Mouse (Mus musculus) embryonic facial prominence, embryonic 11.5 days (tissue): ENCODE results near the gene Rnaseh2b. TPM values are rescaled to one million over a fixed set of nuclear protein-coding genes. Genes with fewer than 3 reads are reported as not detected.
A peak's percentile ranks its signal among the peaks of the same experiment; 100 is the strongest.

ENCODE experiments used
- ATAC-seq: fragments of 200-750 bp; cut with Nextera tagmentation; replicated peaks from 2 replicates; pipeline ENCODE4 v1.8.0; 2017; ENCODE audit warnings: low read depth; ENCODE audit not compliant: insufficient number of reproducible peaks, low FRiP score, low TSS enrichment
- DNase-seq: peaks from one replicate; pipeline ENCODE4 v3.0.0-alpha.2; 2015; ENCODE audit warnings: low spot score
- H3K27ac ChIP-seq: fragments of 300-500 bp; sonication (generic); replicated peaks from 2 replicates; pipeline ENCODE4 v1.5.1; 2014; ENCODE audit warnings: mild to moderate bottlenecking, low read depth, low read length, control low read depth
- H3K27me3 ChIP-seq: fragments of 300-500 bp; sonication (generic); 2 replicates; pipeline ENCODE4 v1.6.1; 2014; ENCODE audit warnings: mild to moderate bottlenecking, low read length, moderate library complexity, mixed read lengths; ENCODE audit not compliant: control insufficient read depth, insufficient read depth
- H3K36me3 ChIP-seq: fragments of 300-500 bp; sonication (generic); replicated peaks from 2 replicates; pipeline ENCODE4 v1.6.1; 2014; ENCODE audit warnings: low read depth, mild to moderate bottlenecking, low read length, moderate library complexity, mixed read lengths; ENCODE audit not compliant: control insufficient read depth, insufficient read depth
- H3K4me1 ChIP-seq: fragments of 300-500 bp; sonication (generic); 2 replicates; pipeline ENCODE4 v1.6.1; 2014; ENCODE audit warnings: low read length, mixed read lengths; ENCODE audit not compliant: control insufficient read depth, insufficient read depth
- H3K4me2 ChIP-seq: fragments of 300-500 bp; sonication (generic); 2 replicates; pipeline ENCODE4 v1.6.1; 2014; ENCODE audit warnings: low read depth, mild to moderate bottlenecking, control low read depth, low read length, moderate library complexity
- H3K4me3 ChIP-seq: fragments of 300-500 bp; sonication (generic); 2 replicates; pipeline ENCODE4 v1.5.1; 2014; ENCODE audit warnings: low read depth, low read length, control low read depth
- H3K9ac ChIP-seq: fragments of 300-500 bp; sonication (generic); replicated peaks from 2 replicates; pipeline ENCODE4 v1.6.1; 2014; ENCODE audit warnings: mild to moderate bottlenecking, control low read depth, low read length
- H3K9me3 ChIP-seq: fragments of 300-500 bp; sonication (generic); replicated peaks from 2 replicates; pipeline ENCODE4 v1.6.1; 2016; ENCODE audit warnings: mild to moderate bottlenecking, low read length, inconsistent platforms, mixed read lengths; ENCODE audit not compliant: control insufficient read depth
- WGBS: fragments of 180-500 bp; shearing (Covaris S2); extraction: QIAGEN DNeasy Blood & Tissue Kit; methylation state at CpG from one replicate; pipeline ENCODE4 v1.1.7; 2014; 5-methylcytosine and 5-hydroxymethylcytosine counted together
- polyA plus RNA-seq: library from polyadenylated mRNA; unstranded; fragments of >200 nt; fragmentation: Nextera tagmentation; extraction: Ambion mirVana; gene quantifications from 2 replicates; pipeline ENCODE4 v1.2.1, GENCODE M21; 2014

The Rnaseh2b gene
- polyA plus RNA-seq, 1 experiment from 2014 or later, result 72.0 TPM

GRCm38 (mm10) chr14:62350890-62351289, 58.5 kb downstream of the Rnaseh2b start:
- ATAC-seq, result no peak
- Histone ChIP-seq H3K4me3 (no peak overlapping the region), H3K27ac (no peak overlapping the region), H3K4me2 (no peak overlapping the region), H3K36me3 (no peaks in the 10 kb centered on the region), H3K27me3 (no peaks in the 10 kb centered on the region), H3K9ac (no peak overlapping the region), H3K4me1 (no peaks in the 10 kb centered on the region), H3K9me3 (no peaks in the 10 kb centered on the region)
- WGBS, result 92% methylated on average over 3 of the region's 3 CpGs
- DNase-seq, result no peak

GRCm38 (mm10) chr14:62353372-62353771, 61.0 kb downstream of the Rnaseh2b start:
- Histone ChIP-seq H3K4me3 (no peak overlapping the region), H3K4me2 (no peak overlapping the region), H3K36me3 (no peaks in the 10 kb centered on the region), H3K9me3 (no peaks in the 10 kb centered on the region), H3K27ac (no peak overlapping the region), H3K27me3 (no peaks in the 10 kb centered on the region), H3K4me1 (no peaks in the 10 kb centered on the region), H3K9ac (no peak overlapping the region)
- ATAC-seq (no peak), DNase-seq (no peak)
- WGBS, result 87% methylated on average over 9 of the region's 9 CpGs

DNA sequence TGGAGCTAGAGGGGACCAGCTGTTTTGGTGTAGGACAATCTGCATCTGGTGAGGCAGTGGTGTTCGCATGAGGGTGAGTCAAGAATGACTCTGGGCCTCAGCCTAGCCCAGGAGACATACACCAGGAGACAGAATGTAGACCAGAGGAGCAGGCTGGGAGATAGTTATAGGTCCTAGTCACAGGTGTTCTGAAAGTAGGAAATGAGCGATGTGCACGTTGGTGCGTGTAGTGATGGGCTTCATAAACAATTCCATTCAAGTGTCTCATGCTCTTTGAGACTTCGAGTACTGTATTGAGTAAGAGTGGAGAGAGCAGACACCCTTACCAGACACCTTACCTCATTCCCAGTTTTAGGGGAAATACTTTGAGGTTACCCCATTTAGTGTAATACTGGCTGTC, 61.4 kb downstream of the Rnaseh2b start:
- no peaks in the 10 kb centered on the region for H3K9me3 ChIP-seq
- H3K36me3 ChIP-seq, result no peaks in the 10 kb centered on the region
- no peaks in the 10 kb centered on the region for H3K27me3 ChIP-seq
- no peaks in the 10 kb centered on the region for H3K4me1 ChIP-seq
- no peak overlapping the region for H3K27ac ChIP-seq
- no peak overlapping the region for H3K4me3 ChIP-seq
- H3K9ac ChIP-seq, result no peak overlapping the region
- DNase-seq (no peak), ATAC-seq (no peak)
- no peak overlapping the region for H3K4me2 ChIP-seq
- WGBS, result 95% methylated on average over 5 of the region's 5 CpGs

DNA sequence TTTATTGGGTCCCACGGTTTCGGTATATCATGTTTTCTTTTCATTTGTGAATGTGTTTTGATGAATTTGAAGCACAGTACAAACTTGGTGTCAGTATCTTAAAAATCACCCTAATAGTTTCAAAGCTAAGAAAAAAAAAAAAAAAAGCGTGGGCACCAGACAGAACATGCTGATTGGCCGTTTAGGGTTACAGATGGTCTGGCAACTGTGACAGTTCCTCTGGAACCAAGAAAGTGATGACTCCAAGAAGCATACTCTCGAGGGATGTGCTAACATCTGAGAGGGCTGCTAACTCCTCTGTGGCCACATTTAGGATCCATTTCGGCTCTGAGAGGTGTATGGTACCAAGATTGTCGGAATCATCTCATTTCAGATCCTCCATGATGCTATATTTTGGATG, 62.8 kb downstream of the Rnaseh2b start:
- no peak for DNase-seq
- Histone ChIP-seq H3K36me3 (no peaks in the 10 kb centered on the region), H3K4me2 (no peak overlapping the region), H3K9me3 (no peaks in the 10 kb centered on the region), H3K4me3 (no peak overlapping the region), H3K4me1 (no peaks in the 10 kb centered on the region), H3K9ac (no peak overlapping the region), H3K27me3 (no peaks in the 10 kb centered on the region), H3K27ac (no peak overlapping the region)
- whole genome bisulfite sequencing, result 80% methylated on average over 7 of the region's 7 CpGs
- ATAC-seq, result no peak

- no peaks in the 10 kb centered on the region for H3K9me3 ChIP-seq
- no peak overlapping the region for H3K9ac ChIP-seq
- H3K4me1 ChIP-seq, result no peaks in the 10 kb centered on the region
- no peak overlapping the region for H3K27ac ChIP-seq
- no peak for ATAC-seq
- H3K4me3 ChIP-seq, result no peak overlapping the region
- no peak overlapping the region for H3K4me2 ChIP-seq
- H3K36me3 ChIP-seq, result no peaks in the 10 kb centered on the region
- WGBS, result 76% methylated on average over 8 of the region's 8 CpGs
- no peak for DNase-seq
- no peaks in the 10 kb centered on the region for H3K27me3 ChIP-seq
Observed at GRCm38 (mm10) chr14:62361263-62361980, 69.0 kb downstream of the Rnaseh2b start.

DNA sequence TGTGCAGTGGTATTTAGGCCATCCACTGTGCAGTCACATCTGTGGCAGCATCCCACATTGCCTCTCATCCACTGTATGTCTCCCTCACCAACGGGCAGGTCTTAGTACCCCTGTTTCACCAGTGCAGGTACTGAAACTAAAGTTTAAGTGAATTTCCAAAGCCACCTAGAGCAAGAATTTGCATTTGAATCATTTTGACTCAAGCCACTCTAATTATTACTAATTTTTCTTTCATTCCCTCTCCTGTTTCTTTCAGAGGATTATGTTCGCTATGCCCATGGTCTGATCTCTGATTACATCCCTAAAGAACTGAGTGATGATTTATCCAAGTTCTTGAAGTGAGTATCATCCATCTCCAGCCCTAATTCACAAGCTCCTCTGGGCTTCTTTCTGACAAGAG, 71.4 kb downstream of the Rnaseh2b start:
- DNase-seq (no peak), ATAC-seq (no peak)
- Histone ChIP-seq H3K9me3 (no peaks in the 10 kb centered on the region), H3K4me3 (no peak overlapping the region), H3K4me1 (no peaks in the 10 kb centered on the region), H3K36me3 (no peaks in the 10 kb centered on the region), H3K9ac (no peak overlapping the region), H3K27me3 (no peaks in the 10 kb centered on the region), H3K4me2 (no peak overlapping the region), H3K27ac (no peak overlapping the region)
- WGBS, result 90% methylated on average over 2 of the region's 2 CpGs

DNA sequence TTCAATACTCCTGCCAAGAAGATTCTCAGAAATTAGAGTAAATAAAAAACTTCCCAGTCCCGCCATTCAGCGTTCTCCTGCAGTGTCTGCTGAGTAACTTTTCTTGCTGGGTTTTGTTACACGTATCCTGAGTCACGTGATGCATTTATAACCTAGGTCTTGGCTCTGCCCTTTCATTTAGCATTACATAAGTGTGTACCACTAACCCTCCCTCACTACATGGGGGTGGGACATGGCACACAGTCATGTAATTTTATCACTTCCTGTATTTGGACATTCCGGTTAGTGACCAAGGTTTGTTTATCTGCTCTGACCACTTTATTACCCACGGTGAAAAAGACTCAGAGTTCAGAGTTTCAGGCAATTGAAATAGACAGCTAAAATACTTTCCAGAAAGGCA, 78.4 kb downstream of the Rnaseh2b start:
- no peak for ATAC-seq
- H3K9me3 ChIP-seq, result no peaks in the 10 kb centered on the region
- H3K36me3 ChIP-seq, result no peaks in the 10 kb centered on the region

GRCm38 (mm10) chr14:62374001-62374400, 81.6 kb downstream of the Rnaseh2b start:
- no peak overlapping the region for H3K4me3 ChIP-seq
- no peaks in the 10 kb centered on the region; the same call in 1 of the 2 replicates for H3K4me1 ChIP-seq
- H3K36me3 ChIP-seq, result no peaks in the 10 kb centered on the region
- H3K27me3 ChIP-seq, result no peaks in the 10 kb centered on the region
- DNase-seq, result no peak
- H3K27ac ChIP-seq, result no peak overlapping the region
- no peaks in the 10 kb centered on the region for H3K9me3 ChIP-seq
- 76% methylated on average over 10 of the region's 10 CpGs for WGBS
- no peak for ATAC-seq
- no peak overlapping the region for H3K9ac ChIP-seq
- H3K4me2 ChIP-seq, result no peak overlapping the region

More for the DNA sequence above, 78.4 kb downstream of the Rnaseh2b start:
- 48% methylated on average over 6 of the region's 6 CpGs for WGBS
- no peak overlapping the region for H3K4me2 ChIP-seq
- H3K9ac ChIP-seq, result no peak overlapping the region
- H3K27ac ChIP-seq, result no peak overlapping the region
- H3K4me1 ChIP-seq, result no peaks in the 10 kb centered on the region; the same call in 1 of the 2 replicates
- no peaks in the 10 kb centered on the region for H3K27me3 ChIP-seq
- DNase-seq, result peak; percentile 35
- H3K4me3 ChIP-seq, result no peak overlapping the region
